Mouse (Mus musculus): ENCODE data around the gene Il10.
"Not testable (repeated sequence)": the region's sequence is repeated elsewhere in the genome, so short reads cannot be mapped to it uniquely, and the experiment has no call there.

Gene Il10

DNA sequence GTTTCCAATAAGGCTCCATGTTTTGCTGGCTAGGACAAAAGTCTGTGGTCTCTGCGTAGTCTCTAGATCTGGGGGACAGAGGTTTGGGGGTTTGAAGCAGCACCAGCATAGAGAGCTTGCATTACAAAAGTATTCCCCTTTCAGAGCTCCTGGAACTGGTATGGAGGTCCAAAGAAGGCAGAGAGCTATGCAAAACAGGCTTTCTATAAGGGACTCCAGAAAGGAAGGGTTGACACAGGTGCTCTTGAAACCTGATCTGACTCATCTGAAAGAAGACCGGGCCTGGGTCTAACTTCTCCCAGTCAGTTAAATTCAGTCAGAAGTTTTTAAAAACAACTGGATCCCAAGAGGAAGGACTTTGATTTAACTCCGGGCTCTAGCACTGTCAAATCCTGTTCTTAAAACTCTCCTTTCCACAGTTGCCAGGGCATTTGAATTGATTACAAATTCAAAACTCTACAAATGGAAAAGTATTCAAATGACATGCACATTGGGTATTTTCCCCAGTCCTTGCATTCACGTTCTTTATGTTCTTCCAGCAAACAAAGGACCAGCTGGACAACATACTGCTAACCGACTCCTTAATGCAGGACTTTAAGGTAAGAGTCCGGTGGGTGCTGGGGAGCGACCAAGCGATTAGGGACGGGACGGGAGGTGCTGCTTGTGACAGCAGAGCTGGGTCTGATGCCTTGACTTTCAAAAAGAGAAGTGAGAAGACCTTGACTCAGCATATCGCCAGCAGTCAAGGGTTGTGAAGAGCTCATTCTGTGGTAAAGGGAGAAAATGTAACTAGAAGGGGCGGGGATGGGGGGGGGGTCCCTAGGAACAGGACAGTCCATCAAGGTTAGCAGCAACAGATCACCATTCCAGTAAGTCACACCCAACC lies 1.0 kb downstream of the Il10 start:
- DNase-seq (ENCODE audit: low read depth), result peak; percentile 66

DNA sequence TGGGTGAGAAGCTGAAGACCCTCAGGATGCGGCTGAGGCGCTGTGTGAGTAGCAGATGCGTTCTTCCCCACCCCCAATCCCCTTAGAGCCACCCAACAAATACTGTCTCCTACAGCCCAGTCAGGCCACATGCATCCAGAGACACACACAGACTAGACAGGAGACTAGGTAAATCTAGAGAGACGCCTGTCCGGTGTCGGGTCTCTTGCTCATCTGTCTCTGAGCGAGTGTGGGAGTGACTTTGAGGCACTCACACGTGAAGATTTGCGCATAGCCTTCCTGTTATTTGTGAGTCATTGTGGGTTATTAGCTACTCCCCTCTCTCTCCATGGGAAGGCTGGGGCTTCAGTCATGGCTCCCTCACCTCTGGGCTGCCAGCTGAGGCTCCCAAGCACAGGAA lies 1.8 kb downstream of the Il10 start:
- DNase-seq (ENCODE audit: low read depth), result peak; percentile 75

DNA sequence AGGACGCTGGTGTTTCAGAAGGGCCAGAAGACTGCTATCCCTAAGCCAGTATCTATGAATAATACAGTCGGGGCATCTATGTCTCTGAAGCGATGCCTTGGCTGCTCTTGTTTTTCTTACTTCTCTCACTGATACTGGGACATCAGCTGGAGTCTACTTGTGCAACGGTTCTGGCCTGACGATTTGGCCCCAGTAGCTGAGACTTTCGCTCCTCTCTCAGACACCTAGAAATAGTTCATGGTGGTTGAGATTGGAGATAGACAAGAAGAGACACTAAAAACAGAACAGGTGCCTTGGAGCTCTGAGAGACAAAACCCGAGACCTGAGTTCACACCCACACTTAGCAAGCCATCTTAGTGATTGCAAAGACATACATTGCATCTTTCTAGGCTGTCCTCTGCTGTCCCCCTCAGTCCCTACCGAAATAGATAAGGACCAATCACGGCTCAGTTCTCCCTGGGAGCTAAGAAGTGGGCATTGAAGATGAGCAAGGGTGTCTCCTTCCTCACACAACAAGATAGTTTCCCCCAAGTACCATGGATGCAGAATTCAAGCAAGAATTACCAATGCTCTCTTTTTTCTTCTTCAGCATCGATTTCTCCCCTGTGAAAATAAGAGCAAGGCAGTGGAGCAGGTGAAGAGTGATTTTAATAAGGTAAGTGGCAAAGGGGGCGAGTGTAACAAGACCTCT lies 2.4 kb downstream of the Il10 start:
- DNase-seq (ENCODE audit: low read depth), result peak; percentile 68

DNA sequence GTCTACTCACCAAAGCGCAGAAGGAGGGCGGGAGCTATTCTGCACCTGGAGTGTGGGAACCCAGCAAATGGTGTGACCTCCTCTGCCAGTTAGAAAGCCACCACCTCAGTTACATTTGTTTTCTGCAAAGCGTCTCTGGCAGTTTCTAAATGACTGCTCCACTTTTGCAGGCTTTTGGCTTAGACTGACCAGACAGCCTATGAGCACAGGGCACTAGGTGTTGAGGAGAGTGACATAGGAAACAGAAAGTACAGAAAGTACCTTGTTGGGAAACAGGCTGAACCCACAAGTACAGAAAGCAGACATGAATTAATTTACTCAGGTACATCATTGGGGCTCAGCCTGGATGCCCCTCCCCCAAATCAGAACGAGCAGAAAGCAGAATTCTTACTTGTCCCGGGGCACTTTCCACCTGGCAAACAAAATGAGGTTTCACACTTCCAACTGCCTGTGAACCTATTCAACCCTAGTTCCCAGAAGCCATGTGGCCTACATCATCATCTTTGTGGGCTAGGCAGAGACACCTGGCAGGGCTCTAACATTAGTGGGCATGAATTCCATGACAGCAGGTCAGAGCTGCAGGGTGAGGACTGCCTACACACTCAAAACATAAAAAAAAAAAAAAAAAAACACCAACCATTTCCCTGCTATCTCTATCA lies 3.1 kb downstream of the Il10 start:
- peak; percentile 89 for DNase-seq (ENCODE audit: low read depth)

DNA sequence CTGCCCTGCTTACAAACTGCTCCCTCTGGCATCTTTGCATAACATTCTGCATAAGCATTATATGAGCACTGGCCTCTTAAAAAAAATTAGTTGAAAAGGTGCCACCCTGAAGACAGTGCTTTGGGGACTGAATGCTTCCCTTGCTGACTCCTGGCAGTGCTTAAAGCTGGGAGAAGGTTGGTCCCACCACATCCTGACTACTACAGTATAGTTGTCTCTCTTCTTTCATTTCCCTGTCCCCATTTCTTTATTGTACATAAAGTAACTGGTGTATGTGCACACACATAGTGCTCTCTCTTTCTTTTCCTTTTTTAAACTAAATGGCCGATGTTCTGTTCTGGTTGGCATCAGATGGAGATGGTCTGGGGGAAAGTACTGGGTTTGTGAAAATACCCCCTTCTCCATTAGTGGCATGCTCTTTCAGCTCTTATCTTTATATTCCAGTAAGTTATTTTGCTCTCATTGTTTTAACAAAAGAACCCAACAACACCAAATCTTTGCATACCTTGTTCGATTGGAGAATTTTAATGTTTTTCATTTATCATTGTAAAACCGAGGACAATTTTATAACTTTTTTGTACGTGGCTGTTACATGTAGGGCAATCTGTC lies 3.7 kb downstream of the Il10 start:
- DNase-seq (ENCODE audit: low read depth), result not testable (repeated sequence)

DNA sequence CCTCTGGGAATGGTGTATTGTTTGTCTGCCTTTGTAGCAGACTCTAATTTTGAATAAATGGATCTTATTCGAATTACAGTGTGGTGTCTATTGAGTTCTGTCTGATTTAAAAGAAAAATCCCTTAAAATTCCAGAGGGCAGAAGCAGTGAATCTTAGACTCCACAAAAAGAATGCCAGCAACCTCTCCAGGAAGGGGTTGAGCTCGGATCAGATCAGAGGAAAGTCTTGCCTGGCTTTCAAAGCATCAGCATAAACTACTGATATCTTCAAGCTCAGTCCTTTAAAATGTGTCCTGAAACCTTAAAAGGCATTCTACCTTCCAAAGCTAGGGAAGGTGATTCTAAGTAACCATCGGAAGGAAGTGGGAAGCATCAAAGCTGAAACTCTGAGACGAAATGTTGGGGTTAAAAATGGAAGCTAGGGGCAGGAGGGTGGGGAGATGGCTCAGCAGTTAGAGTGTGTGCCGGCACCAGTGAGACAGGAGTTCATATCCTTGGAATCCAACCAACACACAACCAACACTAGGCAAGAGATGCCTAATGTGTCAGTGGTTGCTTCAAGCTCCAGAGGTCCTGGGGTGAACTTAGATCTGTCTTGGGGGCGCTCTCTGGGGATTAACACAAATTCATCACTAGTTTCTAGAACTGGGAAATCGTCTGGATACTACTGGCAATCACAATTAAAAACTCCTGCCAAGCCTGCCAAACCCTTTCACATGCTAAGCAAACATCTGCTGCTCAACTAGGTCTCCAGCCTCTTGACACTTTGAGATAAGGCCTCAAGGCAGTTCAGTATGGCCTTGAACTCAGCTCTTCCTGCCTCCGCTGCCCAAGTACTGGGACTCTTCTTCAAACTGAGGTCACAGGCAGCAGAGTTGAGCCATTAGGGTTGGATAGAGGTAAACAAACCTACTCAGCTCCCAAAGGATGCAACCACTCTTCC lies 5.5 kb downstream of the Il10 start:
- DNase-seq (ENCODE audit: low read depth), result peak; percentile 38

DNA sequence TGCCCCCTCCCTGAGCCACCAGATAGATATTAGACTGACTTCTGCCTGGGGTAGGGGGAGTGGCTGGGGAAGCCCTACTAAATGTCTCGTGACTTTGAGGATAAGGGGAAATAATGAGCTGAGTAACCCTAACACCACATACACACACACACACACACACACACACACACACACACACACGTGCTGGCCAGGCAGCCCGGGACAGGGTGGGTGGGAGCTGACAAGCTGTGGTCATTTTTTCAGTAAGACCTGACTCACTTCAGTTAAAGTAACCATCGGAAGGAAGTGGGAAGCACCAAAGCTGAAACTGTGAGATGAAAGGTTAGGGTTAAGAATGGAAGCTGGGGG lies 6.2 kb downstream of the Il10 start:
- DNase-seq (ENCODE audit: low read depth), result peak; percentile 79

DNA sequence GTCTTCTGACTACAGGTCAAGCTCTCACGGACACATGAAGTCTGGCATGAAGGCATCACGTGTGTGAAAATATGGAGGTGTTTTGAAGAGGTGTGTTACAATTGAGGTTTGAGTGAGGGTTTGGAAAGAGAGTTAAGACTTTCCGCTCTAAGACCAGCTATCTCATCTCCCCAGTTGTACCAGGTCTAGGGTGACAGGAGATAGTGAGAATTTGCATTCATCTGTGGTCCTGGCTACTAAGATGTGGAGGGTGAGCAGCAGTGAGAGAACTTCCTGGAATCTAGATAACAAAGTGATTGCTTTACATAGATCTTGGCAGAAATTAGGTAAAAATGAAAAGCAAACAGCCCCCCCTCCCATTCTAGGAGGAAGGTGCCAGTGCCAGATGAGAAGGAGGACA lies 9.6 kb downstream of the Il10 start:
- DNase-seq (ENCODE audit: low read depth), result no peak

DNA sequence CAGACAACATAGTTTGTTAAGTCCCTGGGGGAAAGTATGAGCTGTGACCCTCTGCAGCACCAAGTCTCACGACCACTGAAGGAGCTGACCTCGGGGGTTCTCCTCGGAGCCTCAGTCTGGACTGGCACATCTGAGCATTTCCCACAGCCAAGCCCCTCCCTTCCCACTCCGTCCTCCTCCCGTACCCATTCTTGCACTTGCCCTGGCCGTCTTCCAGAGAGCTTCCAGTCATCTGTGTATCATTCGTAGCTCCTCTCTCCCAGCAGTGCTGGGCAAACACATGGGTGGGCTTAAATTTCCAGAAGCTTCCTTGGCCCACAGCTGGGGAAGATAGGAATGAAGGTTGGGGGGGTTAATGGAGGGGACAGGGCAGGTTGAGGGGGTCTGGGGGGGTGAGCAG lies 10.6 kb downstream of the Il10 start:
- DNase-seq (ENCODE audit: low read depth), result no peak

DNA sequence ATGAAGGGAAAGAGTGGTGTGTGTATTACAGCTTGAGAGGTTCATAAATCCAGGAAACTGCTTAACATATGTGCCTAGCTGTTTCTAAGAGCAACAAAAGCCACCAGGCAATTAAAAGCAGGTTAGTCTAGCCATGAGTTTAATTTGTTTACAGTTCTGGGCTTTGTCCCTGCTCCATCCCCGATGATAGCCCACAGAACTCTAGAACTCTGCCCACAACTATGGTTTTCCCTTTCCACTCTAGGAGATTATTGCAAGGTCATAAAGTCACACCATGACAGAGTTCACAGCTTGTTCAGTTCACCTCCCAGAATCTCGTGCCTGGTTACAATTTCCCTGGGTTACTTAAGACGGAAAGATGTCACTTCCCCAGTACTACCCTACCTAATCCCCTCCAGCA lies 11.6 kb downstream of the Il10 start:
- no peak for DNase-seq (ENCODE audit: low read depth)

DNA sequence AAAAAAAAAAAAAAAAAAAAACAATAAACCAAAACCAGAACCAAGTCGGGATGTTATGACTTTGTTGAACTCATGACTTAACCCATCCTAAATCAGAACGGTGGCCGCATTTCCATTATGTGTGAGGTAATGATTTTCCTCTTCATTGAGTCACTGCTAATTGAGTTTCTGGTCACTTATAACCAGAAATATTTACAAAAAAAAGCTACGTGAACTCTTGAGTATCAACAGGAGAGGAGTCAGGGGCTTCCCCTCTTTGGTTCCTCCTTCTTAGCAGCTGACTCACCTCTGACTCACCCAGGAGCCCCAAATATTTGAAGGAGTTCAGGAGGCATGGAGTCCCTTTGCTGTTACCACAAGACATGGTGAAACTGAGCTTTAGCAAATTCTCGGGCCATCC lies 18.4 kb downstream of the Il10 start:
- DNase-seq (ENCODE audit: low read depth), result peak; percentile 79

DNA sequence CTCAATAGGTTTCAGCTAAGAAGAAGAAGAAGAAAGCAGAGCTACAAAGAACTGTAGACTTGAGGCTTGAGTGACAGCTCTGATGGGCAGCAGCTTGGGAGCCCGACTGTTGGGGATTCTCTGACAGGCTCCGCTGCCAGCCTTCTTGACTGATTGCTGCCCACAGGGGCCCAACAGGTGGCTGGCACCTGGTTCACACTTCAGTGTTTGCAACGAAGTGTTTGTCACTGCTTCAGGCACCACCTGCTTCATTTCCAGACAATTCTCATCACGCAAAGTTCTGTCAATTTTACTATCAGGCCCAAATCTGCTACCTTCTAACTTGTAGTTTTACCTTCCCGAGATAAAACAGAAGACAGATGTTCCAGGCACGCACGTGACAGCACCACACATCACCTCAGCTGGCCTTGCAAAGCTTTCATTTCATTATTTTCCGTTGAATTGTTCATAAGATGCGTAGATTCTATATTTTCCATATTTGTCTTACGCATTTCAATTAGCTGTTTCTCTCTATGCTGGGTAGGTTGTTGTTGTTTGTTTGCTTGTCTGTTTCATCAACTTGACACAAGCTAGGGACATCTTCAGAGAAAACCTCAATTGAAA lies 18.9 kb downstream of the Il10 start:
- peak; percentile 67 for DNase-seq (ENCODE audit: low read depth)

DNA sequence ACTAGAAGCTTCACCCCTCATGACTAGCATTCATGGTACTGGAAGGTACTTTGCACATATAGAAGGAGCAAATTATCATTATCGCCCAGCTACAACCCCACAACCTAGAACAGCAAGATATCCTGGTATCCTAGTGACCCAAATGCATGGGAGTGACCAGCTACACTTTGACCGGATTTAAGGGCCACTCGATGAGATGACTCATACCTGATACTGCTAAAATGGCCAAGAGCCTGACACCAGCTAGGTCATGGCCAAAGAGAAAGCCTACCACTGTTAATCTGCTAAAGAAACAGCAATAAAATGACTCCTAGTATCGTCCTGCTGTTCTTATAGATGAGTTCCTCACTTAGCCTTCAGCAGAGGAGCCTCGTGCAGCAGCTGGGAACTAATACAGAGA lies 19.8 kb downstream of the Il10 start:
- no peak for DNase-seq (ENCODE audit: low read depth)

DNA sequence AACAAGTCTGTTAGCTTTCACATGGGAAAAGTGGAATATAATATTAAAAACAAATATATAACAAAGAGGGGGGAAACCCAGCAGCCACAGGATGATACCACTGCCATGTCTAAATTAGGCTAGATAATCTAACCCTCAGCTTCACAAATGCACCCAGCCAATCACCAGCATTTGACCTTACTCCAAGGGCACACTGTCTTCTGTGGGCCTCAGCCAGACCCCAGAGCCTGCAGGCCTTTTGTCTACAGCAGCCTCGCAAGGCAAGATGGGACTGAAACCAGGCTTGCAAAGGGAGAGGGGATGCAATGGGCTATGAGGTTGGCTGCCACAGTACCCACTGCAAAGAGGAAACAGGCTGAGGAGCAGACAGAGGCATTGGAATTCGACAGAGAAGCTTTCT lies 22.6 kb downstream of the Il10 start:
- no peak for DNase-seq (ENCODE audit: low read depth)

DNA sequence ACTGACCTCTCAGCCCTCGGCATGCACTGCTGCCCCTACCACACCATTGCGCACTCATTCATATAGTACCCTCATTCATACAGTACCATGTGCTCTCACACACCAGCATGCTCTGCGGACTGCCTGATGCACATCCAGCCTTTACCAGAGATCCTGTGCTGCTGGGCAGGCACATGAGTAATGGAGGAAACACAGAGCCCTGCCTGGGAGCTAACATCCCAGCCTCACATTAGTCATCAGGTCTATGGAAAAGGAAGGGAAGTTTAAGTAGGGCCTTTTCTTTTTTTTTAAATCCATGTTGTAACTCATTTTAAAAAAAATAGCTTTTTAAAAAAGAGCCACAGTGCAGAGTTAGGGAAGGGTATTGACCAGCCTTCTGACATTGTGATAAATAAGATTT lies 23.1 kb downstream of the Il10 start:
- no peak for DNase-seq (ENCODE audit: low read depth)

DNA sequence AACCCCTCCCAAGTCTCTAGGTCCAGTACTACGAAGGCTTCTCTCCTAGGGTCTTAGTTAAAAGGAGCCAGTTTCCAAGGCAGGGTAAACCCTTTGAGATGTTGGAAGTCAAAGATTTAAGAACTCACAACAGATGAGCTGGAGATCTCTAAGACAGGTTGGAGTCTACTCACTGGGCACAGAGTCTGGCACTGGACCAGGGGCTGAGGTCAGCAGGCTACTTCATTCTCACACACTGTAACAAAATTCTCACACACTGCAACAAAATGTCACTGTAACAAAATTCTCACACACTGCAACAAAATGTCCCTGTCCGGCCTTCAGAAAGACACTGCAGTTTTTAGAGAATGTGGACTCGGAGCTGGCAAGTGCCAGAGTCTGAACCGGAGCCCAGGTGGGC lies 24.0 kb downstream of the Il10 start:
- no peak for DNase-seq (ENCODE audit: low read depth)

DNA sequence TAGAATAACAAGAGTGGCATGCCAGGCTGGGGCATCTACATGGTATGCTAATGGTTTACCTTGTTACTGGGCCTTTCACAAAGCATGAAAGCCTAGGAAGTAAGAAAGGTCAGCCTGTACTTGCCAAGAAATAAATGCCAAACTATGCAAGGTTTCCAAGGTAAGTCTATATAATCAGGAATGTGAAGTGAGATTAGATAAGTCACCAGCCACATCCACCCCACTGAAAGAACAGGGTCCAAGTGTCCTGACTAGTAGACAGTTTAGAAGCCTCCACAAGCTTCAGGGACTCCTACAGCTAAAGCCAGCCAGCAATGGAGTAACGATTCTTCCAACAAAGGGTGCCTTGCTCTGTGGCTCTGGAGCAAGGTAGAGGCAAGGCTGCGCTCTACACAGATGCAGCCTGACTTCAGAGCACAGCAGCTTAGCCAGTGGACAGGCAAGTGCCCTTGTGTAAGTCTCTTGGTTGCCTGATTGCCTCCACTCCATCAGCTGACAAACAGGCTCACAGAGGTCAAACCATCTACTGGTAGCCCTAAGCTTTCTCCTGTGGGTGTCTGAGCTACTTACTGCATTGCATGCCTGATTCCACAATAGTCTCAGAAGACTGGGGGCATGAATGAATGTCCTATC lies 26.2 kb downstream of the Il10 start:
- no peak for DNase-seq (ENCODE audit: low read depth)

DNA sequence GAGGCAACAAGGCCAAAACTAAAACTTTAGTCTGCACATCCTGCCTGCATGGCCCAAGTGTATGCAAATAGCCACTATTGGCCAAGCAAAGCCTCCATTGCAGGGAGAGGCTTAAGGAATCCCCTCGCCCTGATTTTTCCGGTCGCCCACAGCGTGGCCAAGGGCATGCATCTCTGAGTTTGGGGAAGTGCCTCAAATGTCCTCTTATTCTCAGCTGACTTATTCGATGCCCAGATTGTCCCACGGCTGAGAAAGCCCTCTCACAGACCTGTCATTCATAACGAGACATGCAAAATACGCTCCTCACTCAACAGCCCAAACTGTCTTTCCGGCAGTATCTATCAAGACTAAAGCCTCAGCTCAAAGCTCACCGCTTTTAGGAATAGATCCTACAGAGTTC lies 27.0 kb downstream of the Il10 start:
- no peak for DNase-seq (ENCODE audit: low read depth)

DNA sequence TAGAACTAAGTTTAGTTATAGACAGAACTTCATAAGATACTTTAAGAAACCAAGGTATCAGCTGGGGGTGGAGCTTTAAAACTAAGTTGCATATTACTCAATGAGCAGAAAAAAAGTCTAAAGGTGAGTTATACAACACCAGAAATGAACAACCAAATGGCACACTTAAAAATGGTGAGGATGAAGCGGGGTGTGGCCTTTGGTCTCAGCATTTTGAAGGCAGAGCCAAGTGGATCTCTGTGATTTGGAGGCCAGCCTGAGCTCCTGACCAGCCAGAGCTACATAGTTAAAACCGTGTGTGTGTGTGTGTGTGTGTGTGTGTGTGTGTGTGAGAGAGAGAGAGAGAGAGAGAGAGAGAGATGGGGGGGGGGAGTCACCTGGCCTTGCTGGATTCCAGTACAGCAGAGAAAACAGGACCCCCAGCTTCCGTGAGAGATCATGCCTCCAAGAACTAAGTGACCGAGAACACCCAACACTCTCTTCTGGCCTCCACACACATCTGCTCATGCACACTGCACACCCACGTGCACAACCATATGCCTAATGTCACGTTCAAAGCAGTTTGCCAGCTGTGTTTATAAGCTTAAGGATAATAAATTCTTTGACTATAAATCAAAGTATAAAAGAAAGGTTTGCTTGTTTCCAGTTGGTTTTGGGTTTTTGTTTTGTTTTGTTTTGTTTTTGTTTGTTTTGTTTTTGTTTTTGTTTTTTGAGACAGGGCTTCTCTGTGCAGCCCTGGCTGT lies 28.6 kb downstream of the Il10 start:
- no peak for DNase-seq (ENCODE audit: low read depth)

DNA sequence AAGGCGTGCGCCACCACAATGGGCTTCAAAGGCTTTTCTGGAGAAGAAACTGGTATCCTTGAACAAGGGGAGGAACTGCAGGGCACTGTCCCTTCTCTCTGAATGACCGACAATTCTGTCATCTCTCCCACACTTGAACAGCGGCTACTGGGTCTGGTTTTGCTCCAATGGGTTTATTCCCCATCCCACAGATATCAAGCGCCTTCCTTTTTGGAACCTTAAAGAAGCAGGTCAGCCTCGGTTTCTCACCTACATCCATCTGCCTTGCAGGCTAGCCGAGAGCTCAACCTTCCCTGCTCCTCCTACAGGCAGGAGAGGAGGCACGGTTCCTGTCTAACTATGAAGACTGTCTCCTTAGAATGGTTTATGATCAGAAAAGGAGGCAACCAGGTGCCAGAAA lies 29.3 kb downstream of the Il10 start:
- no peak for DNase-seq (ENCODE audit: low read depth)

Data from induced T-regulatory cell, adult 2 months (primary cell).